Mouse (Mus musculus) kidney, adult 2 months (tissue): Measurements from ENCODE around the gene Bcas3. TPM values are rescaled to one million over a fixed set of nuclear protein-coding genes. Genes with fewer than 3 reads are reported as not detected.
A peak's percentile ranks its signal among the peaks of the same experiment; 100 is the strongest.

Experiments used
- DNase-seq: peaks from one replicate; pipeline ENCODE4 v3.0.0; 2021
- H3K27ac ChIP-seq: fragments of 200-500 bp; 2 replicates; pipeline ENCODE4 v1.5.1; 2012; ENCODE audit warnings: low read depth, low read length, control low read depth, inconsistent platforms; ENCODE audit not compliant: insufficient read depth
- H3K27me3 ChIP-seq: fragments of 200-500 bp; replicated peaks from 2 replicates; pipeline ENCODE4 v1.6.1; 2012; ENCODE audit warnings: mild to moderate bottlenecking, moderate library complexity, low read length, inconsistent platforms; ENCODE audit not compliant: control insufficient read depth, insufficient read depth
- H3K36me3 ChIP-seq: fragments of 200-500 bp; 2 replicates; pipeline ENCODE4 v1.6.1; 2012; ENCODE audit warnings: mild to moderate bottlenecking, moderate library complexity, low read length, inconsistent platforms; ENCODE audit not compliant: control insufficient read depth, insufficient read depth
- H3K4me1 ChIP-seq: fragments of 200-500 bp; 2 replicates; pipeline ENCODE4 v1.6.1; 2011; ENCODE audit warnings: low read length; ENCODE audit not compliant: control insufficient read depth, insufficient read depth
- H3K4me3 ChIP-seq: fragments of 200-500 bp; 2 replicates; pipeline ENCODE4 v1.5.1; 2011; ENCODE audit warnings: mild to moderate bottlenecking, low read depth, low read length, control low read depth; ENCODE audit not compliant: insufficient read depth
- CTCF ChIP-seq: fragments of 200-500 bp; conservative IDR thresholded peaks from 2 replicates; pipeline ENCODE4 v1.5.1; 2011; ENCODE audit warnings: low read depth, mild to moderate bottlenecking, control low read depth, low read length, moderate library complexity, mixed read lengths; ENCODE audit not compliant: insufficient read depth, insufficient read length
- POLR2A ChIP-seq: fragments of 200-500 bp; IDR thresholded peaks from one replicate; pipeline ENCODE4 v1.6.1; 2011; ENCODE audit warnings: low read depth, low read length, control low read depth
- WGBS: fragments of 180-500 bp; shearing (Covaris S2); methylation state at CpG from one replicate; pipeline ENCODE4 v1.1.7; 2018; 5-methylcytosine and 5-hydroxymethylcytosine counted together
- polyA plus RNA-seq: library from polyadenylated mRNA; depleted of rRNA; stranded (reverse); fragments of >200 nt; gene quantifications from 2 replicates; pipeline ENCODE4 v1.2.3, GENCODE M21; 2012

The Bcas3 gene
- polyA plus RNA-seq, 1 experiment = 47.3 TPM

DNA sequence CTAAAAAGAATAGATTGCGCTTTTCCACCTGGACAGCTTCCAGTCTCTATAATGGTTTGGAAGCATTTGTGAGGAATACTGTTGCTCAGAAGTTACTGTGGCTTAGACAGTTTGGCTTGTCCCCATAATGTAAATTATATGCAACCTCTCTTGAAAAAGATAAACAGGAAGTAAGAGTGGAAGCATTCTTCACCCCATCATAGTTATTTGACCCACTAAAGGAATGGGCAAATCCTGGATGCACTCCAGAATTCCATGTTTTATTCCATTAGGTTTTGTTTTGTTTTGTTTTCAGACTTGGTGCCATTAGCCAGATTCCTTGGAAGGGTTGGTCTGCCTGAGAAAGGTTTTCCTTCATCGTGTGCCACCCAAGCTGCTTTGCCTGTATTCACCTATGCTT, 332.0 kb downstream of the Bcas3 start:
- Histone ChIP-seq H3K27ac (no peak overlapping the region), H3K27me3 (no peaks in the 10 kb centered on the region), H3K4me1 (no peaks in the 10 kb centered on the region), H3K4me3 (no peak overlapping the region), H3K36me3 (no peaks in the 10 kb centered on the region)
- no peak for TF ChIP-seq POLR2A
- TF ChIP-seq CTCF = no peak
- no peak for DNase-seq
- 64% methylated on average over 2 of the region's 2 CpGs for WGBS

DNA sequence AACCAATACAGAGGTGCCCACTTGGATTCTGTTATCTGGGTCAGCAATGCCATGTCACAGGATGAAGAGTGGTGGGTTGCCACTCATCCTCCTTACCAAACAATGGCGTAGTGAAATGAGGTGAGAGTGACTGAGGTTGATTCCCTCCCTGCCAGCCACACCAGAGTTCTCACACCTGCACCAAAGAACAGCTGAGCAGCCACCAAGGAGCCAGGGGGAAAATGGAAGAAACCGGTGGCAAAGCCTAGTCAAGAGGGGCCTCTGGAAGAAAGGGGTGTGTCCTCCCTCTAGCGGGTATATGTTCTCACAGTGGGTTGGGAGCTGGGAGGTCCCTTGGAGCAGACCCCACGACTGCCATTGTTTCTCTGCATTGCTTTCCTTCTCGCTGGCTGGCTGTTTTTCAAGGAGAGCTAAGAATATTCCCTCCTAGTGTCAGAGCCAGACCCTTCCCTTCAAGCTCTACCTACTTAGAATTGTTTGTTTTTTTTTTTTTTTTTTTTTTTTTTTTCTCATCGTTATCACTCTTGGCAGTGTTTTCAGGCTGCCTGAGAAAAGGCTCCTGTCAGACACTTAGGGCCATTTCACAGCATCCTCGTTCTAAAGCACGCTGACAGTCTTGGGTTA, 335.0 kb downstream of the Bcas3 start:
- Histone ChIP-seq H3K27me3 (no peaks in the 10 kb centered on the region), H3K27ac (no peak overlapping the region), H3K36me3 (no peaks in the 10 kb centered on the region), H3K4me3 (no peak overlapping the region), H3K4me1 (peaks cover 5% of the 10 kb centered on the region; the same call in 1 of the 2 replicates)
- 63% methylated on average over 8 of the region's 8 CpGs for WGBS
- TF ChIP-seq POLR2A = no peak
- DNase-seq = no peak

DNA sequence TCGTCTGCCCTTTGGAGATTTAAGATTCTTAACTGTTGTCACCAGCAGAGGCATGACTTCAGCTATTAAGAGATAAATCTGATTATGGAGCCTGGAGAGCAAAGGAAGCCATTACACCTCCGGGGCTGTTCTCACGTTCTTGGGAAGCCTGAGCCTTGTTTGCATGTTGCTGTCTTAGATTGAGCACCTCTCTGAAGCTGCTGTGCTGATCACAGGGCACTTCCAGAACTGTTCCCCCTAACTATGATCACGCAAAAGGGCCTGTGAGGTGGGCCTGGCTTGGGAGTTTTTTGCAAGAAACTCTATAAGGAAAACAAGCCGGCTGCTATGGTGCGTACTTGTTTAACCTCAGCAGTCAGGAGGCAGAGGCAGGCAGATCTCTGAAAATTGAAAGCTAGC, 335.5 kb downstream of the Bcas3 start:
- WGBS = 85% methylated on average over 6 of the region's 6 CpGs
- H3K4me3 ChIP-seq = no peak overlapping the region
- DNase-seq = no peak
- H3K27ac ChIP-seq = no peak overlapping the region
- TF ChIP-seq POLR2A (no peak), CTCF (no peak)
- H3K36me3 ChIP-seq = no peaks in the 10 kb centered on the region
- H3K27me3 ChIP-seq = no peaks in the 10 kb centered on the region
- peaks cover 5% of the 10 kb centered on the region; the same call in 1 of the 2 replicates for H3K4me1 ChIP-seq

DNA sequence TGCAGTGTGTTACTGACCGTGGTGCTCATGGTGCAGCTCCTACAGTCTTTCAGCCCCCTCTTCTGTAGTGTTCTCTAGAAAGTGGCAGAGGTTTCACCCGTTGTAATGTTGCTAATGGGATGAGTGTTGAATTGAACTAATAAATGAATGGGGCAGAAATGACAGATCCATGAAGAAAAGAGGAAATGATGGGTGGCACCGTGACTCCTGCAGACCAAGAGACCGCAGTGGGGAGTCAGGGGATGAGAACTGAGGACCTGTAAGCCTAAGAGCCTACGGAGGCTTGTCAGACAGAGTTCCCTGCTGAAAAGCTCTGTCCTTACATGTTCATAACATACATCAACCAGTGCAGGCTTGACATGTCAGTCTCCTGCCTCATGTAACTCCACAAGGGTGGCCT, 336.3 kb downstream of the Bcas3 start:
- no peak overlapping the region for H3K27ac ChIP-seq
- peaks cover 5% of the 10 kb centered on the region; the same call in 1 of the 2 replicates for H3K4me1 ChIP-seq
- 94% methylated on average over 5 of the region's 5 CpGs for WGBS
- no peaks in the 10 kb centered on the region for H3K36me3 ChIP-seq
- no peaks in the 10 kb centered on the region for H3K27me3 ChIP-seq
- DNase-seq = no peak
- no peak for TF ChIP-seq CTCF
- TF ChIP-seq POLR2A = no peak
- H3K4me3 ChIP-seq = no peak overlapping the region

DNA sequence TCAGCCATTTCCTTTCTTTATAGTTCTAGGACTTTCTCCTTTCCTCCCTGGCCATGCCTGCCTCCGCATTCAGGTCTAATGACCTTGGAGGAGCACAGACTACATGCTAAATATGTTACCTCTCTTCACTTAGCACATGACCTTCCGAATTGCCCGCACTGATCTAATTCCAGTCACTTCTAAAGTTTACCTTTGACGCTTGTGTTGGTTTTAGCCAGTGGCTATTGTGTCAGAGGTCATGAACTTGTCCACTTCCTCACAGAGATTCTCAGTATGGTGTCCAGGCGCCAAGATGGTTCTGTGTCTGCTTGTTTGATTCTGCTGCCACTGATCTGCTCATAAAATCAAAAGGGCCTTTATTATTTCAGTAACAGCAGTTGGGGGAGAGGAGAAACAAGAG, 338.3 kb downstream of the Bcas3 start:
- Histone ChIP-seq H3K36me3 (no peaks in the 10 kb centered on the region), H3K4me3 (no peak overlapping the region), H3K4me1 (peaks cover 16% of the 10 kb centered on the region), H3K27me3 (no peaks in the 10 kb centered on the region), H3K27ac (no peak overlapping the region)
- DNase-seq = no peak
- 62% methylated on average over 5 of the region's 5 CpGs for WGBS
- no peak for TF ChIP-seq POLR2A
- TF ChIP-seq CTCF = no peak

DNA sequence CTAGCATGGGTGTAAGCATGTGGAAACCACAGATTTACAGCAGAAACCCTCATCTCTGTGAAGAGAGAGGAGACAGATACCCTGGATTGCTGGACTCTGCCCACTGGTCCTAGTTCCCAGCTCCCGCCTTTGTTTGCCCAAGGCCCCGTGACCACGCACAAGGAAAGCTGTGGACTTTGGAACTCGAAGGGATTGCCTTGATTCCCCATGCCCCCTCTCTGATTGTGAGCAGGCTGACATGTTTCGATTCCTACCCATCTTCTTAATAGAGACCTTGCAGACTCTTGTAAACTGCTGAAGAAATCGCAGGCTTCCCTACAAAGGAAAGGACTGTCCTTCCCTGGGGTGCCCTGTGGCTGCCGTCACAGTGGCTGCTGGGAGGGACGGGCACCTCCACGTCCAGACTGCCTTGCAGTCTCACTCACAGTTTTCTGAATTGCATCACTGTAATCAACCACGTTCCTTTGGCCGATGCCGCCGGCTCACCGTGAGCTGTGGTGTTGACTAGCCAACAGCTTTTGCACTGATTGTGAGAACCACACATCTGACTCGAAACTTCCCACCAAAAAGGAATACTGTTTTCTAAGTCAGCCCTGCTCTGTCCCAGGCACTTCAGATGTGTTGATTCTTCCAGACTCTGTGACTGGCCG, 342.8 kb downstream of the Bcas3 start:
- 60% methylated on average over 16 of the region's 16 CpGs for WGBS
- DNase-seq = peak; percentile 81
- no peaks in the 10 kb centered on the region for H3K36me3 ChIP-seq
- H3K4me1 ChIP-seq = peaks cover 34% of the 10 kb centered on the region
- peak overlapping the region; percentile 49 for H3K27ac ChIP-seq
- no peaks in the 10 kb centered on the region for H3K27me3 ChIP-seq
- H3K4me3 ChIP-seq = no peak overlapping the region
- no peak for TF ChIP-seq CTCF
- no peak for TF ChIP-seq POLR2A

DNA sequence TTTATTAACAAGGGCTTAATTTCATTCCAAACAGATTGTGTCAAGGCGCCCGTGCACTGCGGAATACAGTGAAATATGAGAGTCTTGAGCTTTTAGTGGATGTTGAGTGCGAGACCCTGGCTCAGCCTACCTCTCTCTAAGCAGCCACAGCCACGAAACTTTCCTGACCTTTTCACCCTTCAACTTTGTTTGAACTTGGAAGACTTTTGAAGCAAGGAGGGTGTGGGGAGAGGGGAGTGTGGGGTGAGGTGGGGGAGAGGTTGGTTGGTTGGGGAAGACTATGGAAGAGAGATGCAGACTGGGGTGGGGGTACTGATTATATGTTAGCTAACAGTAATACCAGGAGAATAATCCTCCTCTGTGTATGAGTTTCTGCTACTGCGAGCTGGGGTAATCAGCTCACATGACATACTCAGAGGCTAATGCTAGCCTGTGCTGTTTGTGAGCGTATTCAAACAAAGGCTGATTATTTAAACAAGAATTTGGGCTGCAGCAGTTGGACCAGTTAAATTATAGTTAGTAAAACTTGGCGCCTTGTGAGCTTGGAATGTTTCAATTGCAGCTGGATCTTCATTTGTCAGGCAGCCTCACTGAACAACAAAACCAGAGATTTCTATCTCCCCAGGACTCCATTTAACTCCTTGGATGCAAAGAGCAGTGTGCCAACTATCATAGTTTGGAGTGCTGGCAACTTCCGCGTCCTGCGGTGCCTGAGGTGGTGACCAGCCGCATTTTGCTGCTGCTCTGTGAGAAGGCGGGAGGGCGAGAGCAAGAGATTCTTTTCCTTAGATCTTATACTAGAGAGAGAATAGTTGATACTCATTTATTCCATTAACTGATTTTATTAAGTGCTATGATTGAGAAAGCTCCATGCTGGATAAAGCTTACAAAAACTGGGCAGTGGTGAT, 343.8 kb downstream of the Bcas3 start:
- no peak for TF ChIP-seq CTCF
- TF ChIP-seq POLR2A = no peak
- DNase-seq = no peak
- WGBS = 71% methylated on average over 14 of the region's 14 CpGs
- Histone ChIP-seq H3K4me3 (no peak overlapping the region), H3K27me3 (no peaks in the 10 kb centered on the region), H3K36me3 (no peaks in the 10 kb centered on the region), H3K27ac (no peak overlapping the region), H3K4me1 (peaks cover 31% of the 10 kb centered on the region)
